15 mouse cellular contexts compared by ENCODE assay signal in the genomic region with DNA sequence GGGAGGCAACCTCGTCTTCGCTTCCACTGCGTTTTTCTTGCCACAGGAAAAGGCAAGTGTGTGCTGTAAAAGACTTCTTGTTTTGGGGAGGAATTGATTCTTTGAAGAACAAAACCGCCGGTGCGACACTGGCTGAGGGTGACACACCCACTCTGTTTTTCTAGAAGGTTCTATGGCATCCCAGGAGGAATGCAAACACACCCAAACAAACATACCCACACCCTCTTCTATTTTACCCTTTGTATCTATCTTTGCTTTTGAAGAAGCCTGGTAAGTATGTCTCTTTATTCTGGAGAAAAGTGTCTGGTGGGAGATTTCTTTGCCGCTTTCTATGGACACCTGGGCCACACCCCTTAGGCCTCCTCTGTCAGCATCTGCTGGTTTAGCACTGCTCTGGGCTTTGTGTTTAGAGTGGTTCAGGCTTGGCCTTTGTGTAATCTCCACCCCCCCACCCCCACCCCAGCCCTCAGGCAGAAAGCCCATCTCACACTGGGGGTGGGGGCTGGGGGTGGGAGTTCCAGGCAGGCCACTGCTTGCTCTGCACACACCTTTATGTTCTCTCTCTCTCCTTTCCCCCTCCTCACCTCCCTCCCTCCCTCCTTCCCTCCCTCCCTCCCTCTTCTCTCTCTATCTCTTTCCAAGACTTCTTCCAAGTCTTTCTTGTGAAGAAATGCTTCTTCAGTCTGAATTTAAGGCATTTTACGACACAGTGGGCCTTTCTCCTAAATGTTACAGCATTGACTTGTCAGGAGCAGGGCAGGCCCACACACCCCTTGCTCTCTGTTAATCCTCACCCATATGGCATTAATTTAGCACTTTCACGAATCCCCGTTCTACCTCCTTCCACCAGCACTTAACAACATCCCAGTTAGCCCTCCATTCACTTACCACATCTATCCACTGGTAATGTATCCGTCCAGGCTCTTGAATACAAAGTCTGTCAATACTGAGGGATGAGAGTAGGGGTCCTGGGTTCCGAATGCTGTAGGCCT.
A peak's percentile ranks its signal among the peaks of the same experiment; 100 is the strongest.
DNase-seq lines count a peak whose midpoint lies in the region; ATAC-seq and TF ChIP-seq lines count a peak whose summit lies in the region.
"Had no signal": no experiment of that assay in that cellular context is flagged by ENCODE, and none has a peak within 500 bp of the region (broad histone marks: within the 10 kb centered on the region; RNA-seq: fewer than 3 reads in every experiment).

No protein-coding gene starts in this region.

- TF ChIP-seq EP300 in stomach, postnatal 0 days (optimal IDR thresholded peaks at IDR 0.05) = no peak

- TF ChIP-seq CTCF in stomach, postnatal 0 days (IDR thresholded peaks at IDR 0.05; ENCODE audit: low read depth) = no peak

- H3K4me2 ChIP-seq in forebrain, embryonic 12.5 days = no peak overlapping the region
- no peak overlapping the region for H3K4me2 ChIP-seq in forebrain, embryonic 16.5 days (ENCODE audit: low read length)
- H3K4me2 ChIP-seq in midbrain, embryonic 13.5 days (replicated peaks) = no peak overlapping the region
- no peak overlapping the region for H3K4me2 ChIP-seq in stomach, postnatal 0 days (replicated peaks; ENCODE audit: low read depth)
- H3K4me2 ChIP-seq: liver, embryonic 12.5 days had no signal

- H3K9me3 ChIP-seq in forebrain, embryonic 12.5 days = no peaks in the 10 kb centered on the region
- H3K9me3 ChIP-seq in forebrain, embryonic 16.5 days (ENCODE audit: control insufficient read depth, low read length) = no peaks in the 10 kb centered on the region
- no peaks in the 10 kb centered on the region for H3K9me3 ChIP-seq in midbrain, embryonic 10.5 days (replicated peaks)
- H3K9me3 ChIP-seq in midbrain, embryonic 13.5 days = no peaks in the 10 kb centered on the region
- H3K9me3 ChIP-seq in stomach, postnatal 0 days (ENCODE audit: control insufficient read depth, low read length) = no peaks in the 10 kb centered on the region
- H3K9me3 ChIP-seq: liver, embryonic 12.5 days had no signal

- WGBS in forebrain, embryonic 12.5 days = 71% methylated on average over 12 of the region's 12 CpGs
- 66% methylated on average over 12 of the region's 12 CpGs for WGBS in forebrain, embryonic 16.5 days
- WGBS in midbrain, embryonic 10.5 days = 71% methylated on average over 12 of the region's 12 CpGs
- 81% methylated on average over 12 of the region's 12 CpGs for WGBS in midbrain, embryonic 13.5 days
- WGBS in large intestine, adult 2 months = 55% methylated on average over 12 of the region's 12 CpGs
- WGBS in stomach, postnatal 0 days = 60% methylated on average over 12 of the region's 12 CpGs

- 0 out of 2 replicates have a peak overlapping the region, but pooled peaks have one; percentile 13 for H3K27ac ChIP-seq in forebrain, embryonic 12.5 days
- no peak overlapping the region for H3K27ac ChIP-seq in forebrain, embryonic 16.5 days (ENCODE audit: low read length)
- peak overlapping the region; percentile 39 for H3K27ac ChIP-seq in midbrain, embryonic 10.5 days (replicated peaks)
- H3K27ac ChIP-seq in midbrain, embryonic 13.5 days = no peak overlapping the region
- H3K27ac ChIP-seq in stomach, postnatal 0 days (replicated peaks) = peak overlapping the region; percentile 30; the same call in 1 of the 2 replicates
- H3K27ac ChIP-seq: liver, embryonic 12.5 days; macrophage had no signal

- DNase-seq in midbrain, embryonic 10.5 days (ENCODE audit: low spot score) = no peak
- DNase-seq in large intestine, adult 2 months (ENCODE audit: low read depth, low spot score) = peak; percentile 8
- no peak for DNase-seq in stomach, postnatal 0 days (ENCODE audit: low spot score)
- no peak for DNase-seq in layer of hippocampus, adult 9-10 months (ENCODE audit: low spot score)
- DNase-seq: adrenal gland, adult 2 months; cerebellum, postnatal 36 days; heart, postnatal 14 days; thymus, postnatal 25 days had no signal

- 0 out of 2 replicates have a peak, but pooled peaks cover 3% of the 10 kb centered on the region for H3K27me3 ChIP-seq in forebrain, embryonic 12.5 days
- no peaks in the 10 kb centered on the region for H3K27me3 ChIP-seq in forebrain, embryonic 16.5 days (replicated peaks; ENCODE audit: control insufficient read depth, insufficient read depth, low read length)
- H3K27me3 ChIP-seq in midbrain, embryonic 10.5 days (ENCODE audit: low read depth, poor library complexity, severe bottlenecking) = no peaks in the 10 kb centered on the region
- H3K27me3 ChIP-seq in midbrain, embryonic 13.5 days = no peaks in the 10 kb centered on the region
- no peaks in the 10 kb centered on the region for H3K27me3 ChIP-seq in stomach, postnatal 0 days (ENCODE audit: control insufficient read depth, insufficient read depth, low read length)
- H3K27me3 ChIP-seq: liver, embryonic 12.5 days had no signal

- no peaks in the 10 kb centered on the region for H3K36me3 ChIP-seq in forebrain, embryonic 12.5 days (replicated peaks)
- H3K36me3 ChIP-seq in forebrain, embryonic 16.5 days (ENCODE audit: control insufficient read depth, insufficient read depth) = no peaks in the 10 kb centered on the region
- no peaks in the 10 kb centered on the region for H3K36me3 ChIP-seq in midbrain, embryonic 10.5 days
- no peaks in the 10 kb centered on the region for H3K36me3 ChIP-seq in midbrain, embryonic 13.5 days
- H3K36me3 ChIP-seq in stomach, postnatal 0 days (ENCODE audit: control insufficient read depth, insufficient read depth, low read length) = no peaks in the 10 kb centered on the region
- H3K36me3 ChIP-seq: liver, embryonic 12.5 days had no signal

- H3K4me1 ChIP-seq in forebrain, embryonic 12.5 days = peaks cover 12% of the 10 kb centered on the region
- H3K4me1 ChIP-seq in forebrain, embryonic 16.5 days (replicated peaks; ENCODE audit: control insufficient read depth, insufficient read depth, low read length) = 0 out of 2 replicates have a peak, but pooled peaks cover 2% of the 10 kb centered on the region
- peaks cover 33% of the 10 kb centered on the region for H3K4me1 ChIP-seq in midbrain, embryonic 10.5 days
- H3K4me1 ChIP-seq in midbrain, embryonic 13.5 days (replicated peaks) = peaks cover 7% of the 10 kb centered on the region; the same call in 1 of the 2 replicates
- H3K4me1 ChIP-seq in stomach, postnatal 0 days (replicated peaks; ENCODE audit: control insufficient read depth, insufficient read depth) = peaks cover 6% of the 10 kb centered on the region
- H3K4me1 ChIP-seq: liver, embryonic 12.5 days had no signal

- no peak overlapping the region for H3K4me3 ChIP-seq in forebrain, embryonic 12.5 days (replicated peaks)
- no peak overlapping the region for H3K4me3 ChIP-seq in forebrain, embryonic 16.5 days (replicated peaks; ENCODE audit: low read length)
- no peak overlapping the region for H3K4me3 ChIP-seq in midbrain, embryonic 10.5 days
- H3K4me3 ChIP-seq in midbrain, embryonic 13.5 days (replicated peaks) = no peak overlapping the region
- no peak overlapping the region for H3K4me3 ChIP-seq in stomach, postnatal 0 days (ENCODE audit: low read depth, low read length)
- H3K4me3 ChIP-seq: liver, embryonic 12.5 days had no signal

- no peak for ATAC-seq in forebrain, embryonic 12.5 days (ENCODE audit: low FRiP score)
- no peak for ATAC-seq in forebrain, embryonic 16.5 days
- ATAC-seq in midbrain, embryonic 13.5 days = no peak
- no peak for ATAC-seq in stomach, postnatal 0 days (ENCODE audit: low FRiP score, low TSS enrichment)
- no peak for ATAC-seq in activated CD4-positive, CD25-positive, alpha-beta regulatory T cell, adult 4 months
- ATAC-seq: forebrain, embryonic 14.5 days; liver, embryonic 12.5 days had no signal

- no peak overlapping the region for H3K9ac ChIP-seq in forebrain, embryonic 12.5 days
- H3K9ac ChIP-seq in forebrain, embryonic 16.5 days (replicated peaks; ENCODE audit: low read depth, low read length) = no peak overlapping the region
- no peak overlapping the region for H3K9ac ChIP-seq in midbrain, embryonic 13.5 days (replicated peaks)
- no peak overlapping the region for H3K9ac ChIP-seq in stomach, postnatal 0 days (ENCODE audit: low read length)
- H3K9ac ChIP-seq: liver, embryonic 12.5 days had no signal

Comparison
In these comparisons a context has a peak if more than half of its experiments do, and no peak if none do; other contexts are left out.
1. H3K27ac ChIP-seq: peak in forebrain, embryonic 12.5 days (single experiment), midbrain, embryonic 10.5 days (single experiment) and stomach, postnatal 0 days (single experiment); none in forebrain, embryonic 16.5 days (single experiment) and midbrain, embryonic 13.5 days (single experiment).